In genomic region chr7:111547069-111547468, GRCm38 (mm10) we compare ENCODE assay signal across 9 mouse cellular contexts.
DNase-seq lines count a peak whose midpoint lies in the region; ATAC-seq and TF ChIP-seq lines count a peak whose summit lies in the region.
"Had no signal": no experiment of that assay in that cellular context is flagged by ENCODE, and none has a peak within 500 bp of the region (broad histone marks: within the 10 kb centered on the region; RNA-seq: fewer than 3 reads in every experiment).

No protein-coding gene starts in this region.

- no peak for TF ChIP-seq EP300 in liver, postnatal 0 days (IDR thresholded peaks at IDR 0.05; ENCODE audit: low read depth)

- DNase-seq in embryo, embryonic 10 days (ENCODE audit: low spot score): peak; percentile 9
- no peak for DNase-seq in embryo, embryonic 9.5 days (ENCODE audit: extremely low spot score)
- DNase-seq in left cerebral cortex, adult 11 months (ENCODE audit: low spot score): peak; percentile 18
- no peak for DNase-seq in lung, postnatal 4 days
- no peak for DNase-seq in B cell, adult 2 months
- DNase-seq in liver, postnatal 0 days: no peak

- H3K4me3 ChIP-seq in forebrain, embryonic 12.5 days (replicated peaks): no peak overlapping the region
- no peak overlapping the region for H3K4me3 ChIP-seq in neural tube, embryonic 15.5 days (replicated peaks)
- no peak overlapping the region for H3K4me3 ChIP-seq in liver, postnatal 0 days (ENCODE audit: low read depth, low read length)
- H3K4me3 ChIP-seq: embryonic facial prominence, embryonic 15.5 days had no signal

- WGBS in forebrain, embryonic 12.5 days: 27% methylated on average over 10 of the region's 10 CpGs
- WGBS in neural tube, embryonic 15.5 days: 15% methylated on average over 10 of the region's 10 CpGs
- 81% methylated on average over 10 of the region's 10 CpGs for WGBS in liver, postnatal 0 days (ENCODE audit: insufficient replicate concordance)

- peak; percentile 71 for ATAC-seq in forebrain, embryonic 12.5 days (ENCODE audit: low FRiP score)
- ATAC-seq in neural tube, embryonic 15.5 days (ENCODE audit: low FRiP score): no peak; the same call in 1 of the 2 replicates
- no peak for ATAC-seq in liver, postnatal 0 days

- H3K9me3 ChIP-seq in forebrain, embryonic 12.5 days: no peaks in the 10 kb centered on the region
- no peaks in the 10 kb centered on the region for H3K9me3 ChIP-seq in neural tube, embryonic 15.5 days (replicated peaks)
- no peaks in the 10 kb centered on the region for H3K9me3 ChIP-seq in liver, postnatal 0 days (ENCODE audit: low read length)
- H3K9me3 ChIP-seq: embryonic facial prominence, embryonic 15.5 days had no signal

- no peak overlapping the region for H3K9ac ChIP-seq in forebrain, embryonic 12.5 days
- no peak overlapping the region for H3K9ac ChIP-seq in neural tube, embryonic 15.5 days (replicated peaks)
- no peak overlapping the region for H3K9ac ChIP-seq in liver, postnatal 0 days (replicated peaks)
- H3K9ac ChIP-seq: embryonic facial prominence, embryonic 15.5 days had no signal

- H3K27me3 ChIP-seq in forebrain, embryonic 12.5 days: no peaks in the 10 kb centered on the region
- no peaks in the 10 kb centered on the region for H3K27me3 ChIP-seq in neural tube, embryonic 15.5 days (replicated peaks)
- no peaks in the 10 kb centered on the region for H3K27me3 ChIP-seq in liver, postnatal 0 days (ENCODE audit: insufficient read depth, low read length)
- H3K27me3 ChIP-seq: embryonic facial prominence, embryonic 15.5 days had no signal

- H3K27ac ChIP-seq in forebrain, embryonic 12.5 days: peak overlapping the region; percentile 56
- peak overlapping the region; percentile 28; the same call in 1 of the 2 replicates for H3K27ac ChIP-seq in neural tube, embryonic 15.5 days (replicated peaks)
- H3K27ac ChIP-seq in liver, postnatal 0 days (ENCODE audit: low read depth): no peak overlapping the region
- H3K27ac ChIP-seq: embryonic facial prominence, embryonic 15.5 days had no signal

- no peak for TF ChIP-seq CTCF in liver, postnatal 0 days (IDR thresholded peaks at IDR 0.05; ENCODE audit: low read depth)

- H3K36me3 ChIP-seq in forebrain, embryonic 12.5 days (replicated peaks): no peaks in the 10 kb centered on the region
- no peaks in the 10 kb centered on the region for H3K36me3 ChIP-seq in neural tube, embryonic 15.5 days
- no peaks in the 10 kb centered on the region for H3K36me3 ChIP-seq in liver, postnatal 0 days (replicated peaks; ENCODE audit: insufficient read depth, low read length)

- peaks cover 30% of the 10 kb centered on the region for H3K4me1 ChIP-seq in forebrain, embryonic 12.5 days
- H3K4me1 ChIP-seq in neural tube, embryonic 15.5 days: peaks cover 13% of the 10 kb centered on the region
- no peaks in the 10 kb centered on the region for H3K4me1 ChIP-seq in liver, postnatal 0 days (ENCODE audit: insufficient read depth)
- H3K4me1 ChIP-seq: embryonic facial prominence, embryonic 15.5 days had no signal

- H3K4me2 ChIP-seq in forebrain, embryonic 12.5 days: peak overlapping the region; percentile 32; the same call in 1 of the 2 replicates
- peak overlapping the region; percentile 24 for H3K4me2 ChIP-seq in neural tube, embryonic 15.5 days
- no peak overlapping the region for H3K4me2 ChIP-seq in liver, postnatal 0 days (ENCODE audit: low read depth, low read length)
- H3K4me2 ChIP-seq: embryonic facial prominence, embryonic 15.5 days had no signal

Comparison
In these comparisons a context has a peak if more than half of its experiments do, and no peak if none do; other contexts are left out.
1. DNase-seq: peak in embryo, embryonic 10 days (single experiment) and left cerebral cortex, adult 11 months (single experiment); none in embryo, embryonic 9.5 days (single experiment), lung, postnatal 4 days (0 of 2), B cell, adult 2 months (0 of 2) and liver, postnatal 0 days (single experiment).